In the genomic region with DNA sequence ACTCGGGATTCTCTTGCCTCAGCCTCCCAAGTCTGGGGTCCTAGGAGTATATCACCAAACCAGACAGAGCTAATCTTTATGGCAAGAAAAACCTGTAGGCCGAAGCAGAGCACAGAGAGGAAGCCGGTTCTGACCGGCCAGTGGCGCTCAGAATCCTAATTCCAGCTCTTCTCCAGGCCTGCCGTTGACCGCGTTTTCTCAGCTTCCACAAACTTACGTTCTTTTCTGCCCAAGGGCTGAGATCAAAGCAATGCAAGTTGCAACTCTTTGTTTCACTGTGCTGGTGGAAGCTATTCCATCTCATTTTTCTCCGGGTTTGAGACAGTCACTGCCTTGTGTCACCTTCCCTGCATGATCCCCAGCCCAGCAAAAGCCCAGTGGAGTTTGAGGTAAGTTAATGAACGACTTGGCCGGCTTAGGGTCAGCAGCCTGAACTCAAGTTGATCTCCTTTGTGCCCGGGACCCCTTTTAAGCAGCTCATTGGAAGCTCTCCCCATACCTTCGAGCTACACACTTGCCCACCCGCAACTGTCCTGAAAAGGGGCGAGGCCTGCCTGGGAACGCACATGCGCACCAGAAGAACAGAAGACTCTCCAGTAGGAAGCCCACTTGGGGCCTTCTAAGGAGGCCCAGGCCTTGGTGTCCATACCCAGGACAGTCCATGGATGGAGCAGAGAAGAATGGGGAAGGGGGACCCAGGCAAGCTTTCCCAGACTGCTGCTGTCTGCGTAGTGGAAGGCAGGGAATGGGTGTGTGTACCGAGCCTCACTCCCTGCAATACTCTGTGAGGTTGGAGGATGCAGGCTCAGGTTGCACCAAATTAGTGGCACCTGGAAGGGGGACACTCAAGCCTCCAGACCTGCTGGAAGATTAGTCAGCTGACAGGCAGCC, we compare ENCODE assay signal across 11 mouse cellular contexts. TPM values are rescaled to one million over a fixed set of nuclear protein-coding genes. Genes with fewer than 3 reads are reported as not detected.
DNase-seq lines count a peak whose midpoint lies in the region; ATAC-seq and TF ChIP-seq lines count a peak whose summit lies in the region.
"Had no signal": no experiment of that assay in that cellular context is flagged by ENCODE, and none has a peak within 500 bp of the region (broad histone marks: within the 10 kb centered on the region; RNA-seq: fewer than 3 reads in every experiment).

No protein-coding gene starts in this region.

- no peaks in the 10 kb centered on the region for H3K27me3 ChIP-seq in midbrain, embryonic 11.5 days (ENCODE audit: control insufficient read depth, insufficient read depth, low read length)
- no peaks in the 10 kb centered on the region for H3K27me3 ChIP-seq in midbrain, embryonic 16.5 days (ENCODE audit: control insufficient read depth, insufficient read depth, low read depth, low read length)
- no peaks in the 10 kb centered on the region for H3K27me3 ChIP-seq in forebrain, embryonic 15.5 days
- no peaks in the 10 kb centered on the region for H3K27me3 ChIP-seq in kidney, embryonic 16.5 days (ENCODE audit: insufficient read depth, low read length)
- no peaks in the 10 kb centered on the region for H3K27me3 ChIP-seq in neural tube, embryonic 14.5 days (ENCODE audit: control insufficient read depth, insufficient read depth, low read length)
- H3K27me3 ChIP-seq in intestine, postnatal 0 days (replicated peaks; ENCODE audit: control insufficient read depth, insufficient read depth, low read length): 0 out of 2 replicates have a peak, but pooled peaks cover 2% of the 10 kb centered on the region

- no peaks in the 10 kb centered on the region for H3K9me3 ChIP-seq in midbrain, embryonic 11.5 days (ENCODE audit: control insufficient read depth, low read length)
- no peaks in the 10 kb centered on the region for H3K9me3 ChIP-seq in midbrain, embryonic 16.5 days (replicated peaks; ENCODE audit: control insufficient read depth, low read length, poor library complexity, severe bottlenecking)
- no peaks in the 10 kb centered on the region for H3K9me3 ChIP-seq in forebrain, embryonic 15.5 days
- H3K9me3 ChIP-seq in kidney, embryonic 16.5 days (ENCODE audit: low read length): no peaks in the 10 kb centered on the region
- no peaks in the 10 kb centered on the region for H3K9me3 ChIP-seq in neural tube, embryonic 14.5 days (ENCODE audit: control insufficient read depth, low read length)
- H3K9me3 ChIP-seq in intestine, postnatal 0 days (ENCODE audit: control insufficient read depth): no peaks in the 10 kb centered on the region

- H3K4me3 ChIP-seq in midbrain, embryonic 11.5 days (ENCODE audit: low read depth, low read length): no peak overlapping the region
- no peak overlapping the region for H3K4me3 ChIP-seq in midbrain, embryonic 16.5 days (ENCODE audit: low read depth, low read length)
- H3K4me3 ChIP-seq in forebrain, embryonic 15.5 days: no peak overlapping the region
- no peak overlapping the region for H3K4me3 ChIP-seq in kidney, embryonic 16.5 days (ENCODE audit: low read length)
- no peak overlapping the region for H3K4me3 ChIP-seq in neural tube, embryonic 14.5 days (ENCODE audit: low read depth, low read length)
- no peak overlapping the region for H3K4me3 ChIP-seq in intestine, postnatal 0 days (ENCODE audit: low read depth, low read length)

- no peaks in the 10 kb centered on the region for H3K36me3 ChIP-seq in midbrain, embryonic 11.5 days (ENCODE audit: control insufficient read depth, insufficient read depth, low read length)
- no peaks in the 10 kb centered on the region for H3K36me3 ChIP-seq in midbrain, embryonic 16.5 days (ENCODE audit: control insufficient read depth, insufficient read depth, low read length)
- H3K36me3 ChIP-seq in forebrain, embryonic 15.5 days: no peaks in the 10 kb centered on the region
- H3K36me3 ChIP-seq in kidney, embryonic 16.5 days (ENCODE audit: insufficient read depth, low read length): no peaks in the 10 kb centered on the region
- H3K36me3 ChIP-seq in neural tube, embryonic 14.5 days (ENCODE audit: control insufficient read depth, insufficient read depth, low read length): no peaks in the 10 kb centered on the region
- no peaks in the 10 kb centered on the region for H3K36me3 ChIP-seq in intestine, postnatal 0 days (ENCODE audit: control insufficient read depth, insufficient read depth)

- no peak for TF ChIP-seq CTCF in intestine, postnatal 0 days (IDR thresholded peaks at IDR 0.05; ENCODE audit: low read depth)

- DNase-seq in midbrain, embryonic 11.5 days (ENCODE audit: low spot score, missing footprints): peak; percentile 91
- DNase-seq in cerebellum, adult 9-10 months: no peak
- DNase-seq: cerebellum, adult 8-10 months; liver; thymus, adult 2 months had no signal

- H3K4me2 ChIP-seq in midbrain, embryonic 11.5 days: no peak overlapping the region
- H3K4me2 ChIP-seq in midbrain, embryonic 16.5 days (ENCODE audit: low read length): no peak overlapping the region
- no peak overlapping the region for H3K4me2 ChIP-seq in forebrain, embryonic 15.5 days (replicated peaks)
- no peak overlapping the region for H3K4me2 ChIP-seq in kidney, embryonic 16.5 days (replicated peaks; ENCODE audit: low read depth, low read length)
- no peak overlapping the region for H3K4me2 ChIP-seq in neural tube, embryonic 14.5 days (ENCODE audit: low read depth, low read length)
- H3K4me2 ChIP-seq in intestine, postnatal 0 days (replicated peaks; ENCODE audit: low read depth): no peak overlapping the region
- H3K4me2 ChIP-seq: heart, embryonic 11.5 days had no signal

- H3K27ac ChIP-seq in midbrain, embryonic 11.5 days (ENCODE audit: low read depth, low read length): peak overlapping the region; percentile 59; the same call in 1 of the 2 replicates
- no peak overlapping the region for H3K27ac ChIP-seq in midbrain, embryonic 16.5 days (ENCODE audit: low read length)
- H3K27ac ChIP-seq in forebrain, embryonic 15.5 days (replicated peaks): 0 out of 2 replicates have a peak overlapping the region, but pooled peaks have one; percentile 5
- H3K27ac ChIP-seq in kidney, embryonic 16.5 days (ENCODE audit: low read length): peak overlapping the region; percentile 58
- peak overlapping the region; percentile 45; the same call in 1 of the 2 replicates for H3K27ac ChIP-seq in neural tube, embryonic 14.5 days (ENCODE audit: low read depth, low read length)
- no peak overlapping the region for H3K27ac ChIP-seq in intestine, postnatal 0 days (ENCODE audit: low read depth, low read length)

- H3K4me1 ChIP-seq in midbrain, embryonic 11.5 days (ENCODE audit: control insufficient read depth, insufficient read depth, low read length): peaks cover 23% of the 10 kb centered on the region
- peaks cover 23% of the 10 kb centered on the region for H3K4me1 ChIP-seq in midbrain, embryonic 16.5 days (ENCODE audit: control insufficient read depth, insufficient read depth, low read length)
- peaks cover 42% of the 10 kb centered on the region for H3K4me1 ChIP-seq in forebrain, embryonic 15.5 days
- peaks cover 51% of the 10 kb centered on the region for H3K4me1 ChIP-seq in kidney, embryonic 16.5 days (ENCODE audit: insufficient read depth, low read length)
- peaks cover 10% of the 10 kb centered on the region; the same call in 1 of the 2 replicates for H3K4me1 ChIP-seq in neural tube, embryonic 14.5 days (ENCODE audit: control insufficient read depth, insufficient read depth, low read length)
- H3K4me1 ChIP-seq in intestine, postnatal 0 days (replicated peaks; ENCODE audit: control insufficient read depth, insufficient read depth, low read length): no peaks in the 10 kb centered on the region; the same call in 1 of the 2 replicates

- WGBS in midbrain, embryonic 11.5 days: 77% methylated on average over 20 of the region's 20 CpGs
- WGBS in midbrain, embryonic 16.5 days: 75% methylated on average over 20 of the region's 20 CpGs
- 72% methylated on average over 20 of the region's 20 CpGs for WGBS in forebrain, embryonic 15.5 days
- WGBS in kidney, embryonic 16.5 days: 62% methylated on average over 20 of the region's 20 CpGs
- WGBS in neural tube, embryonic 14.5 days: 40% methylated on average over 20 of the region's 20 CpGs
- 71% methylated on average over 20 of the region's 20 CpGs for WGBS in intestine, postnatal 0 days

- ATAC-seq in midbrain, embryonic 11.5 days (ENCODE audit: low FRiP score): no peak
- ATAC-seq in midbrain, embryonic 16.5 days: no peak
- no peak for ATAC-seq in forebrain, embryonic 15.5 days (replicated peaks)
- no peak for ATAC-seq in kidney, embryonic 16.5 days (ENCODE audit: low FRiP score, low TSS enrichment)
- no peak for ATAC-seq in neural tube, embryonic 14.5 days (ENCODE audit: low read depth)
- ATAC-seq in intestine, postnatal 0 days: no peak

- no peak overlapping the region for H3K9ac ChIP-seq in midbrain, embryonic 11.5 days (ENCODE audit: low read length)
- no peak overlapping the region for H3K9ac ChIP-seq in midbrain, embryonic 16.5 days (ENCODE audit: low read depth, low read length)
- no peak overlapping the region for H3K9ac ChIP-seq in forebrain, embryonic 15.5 days (replicated peaks)
- peak overlapping the region; percentile 24; the same call in 1 of the 2 replicates for H3K9ac ChIP-seq in kidney, embryonic 16.5 days (replicated peaks; ENCODE audit: low read length)
- H3K9ac ChIP-seq in neural tube, embryonic 14.5 days (replicated peaks; ENCODE audit: low read depth, low read length): no peak overlapping the region
- H3K9ac ChIP-seq in intestine, postnatal 0 days (ENCODE audit: low read depth, low read length): no peak overlapping the region

RNA-seq across cellular contexts. Expression of a gene that starts 47.7 kb away (rescaled TPM):
- 1.6 and 1.9 TPM in 2 replicates for polyA plus RNA-seq in midbrain, embryonic 11.5 days (2014; fragmentation: Nextera tagmentation; extraction: Ambion mirVana)
- polyA plus RNA-seq in midbrain, embryonic 16.5 days (2015; fragmentation: Nextera tagmentation; extraction: Ambion mirVana): 2.3 and 3.7 TPM in 2 replicates
- polyA plus RNA-seq in forebrain, embryonic 15.5 days (2015; fragmentation: Nextera tagmentation; extraction: Ambion mirVana): 1.6 and 2.2 TPM in 2 replicates
- 0.18 and 0.47 TPM in 2 replicates for polyA plus RNA-seq in kidney, embryonic 16.5 days (2015; fragmentation: Nextera tagmentation; extraction: Ambion mirVana)
- 1.7 and 2.9 TPM in 2 replicates for polyA plus RNA-seq in neural tube, embryonic 14.5 days (2014; fragmentation: Nextera tagmentation; extraction: Ambion mirVana)
- 0.82 and 0.94 TPM in 2 replicates for polyA plus RNA-seq in intestine, postnatal 0 days (2015; fragmentation: Nextera tagmentation; extraction: Ambion mirVana)

RNA-seq across cellular contexts. Expression of a gene that starts 59.2 kb away (rescaled TPM):
- polyA plus RNA-seq in midbrain, embryonic 11.5 days (2014; fragmentation: Nextera tagmentation; extraction: Ambion mirVana): 7.6 and 8.3 TPM in 2 replicates
- polyA plus RNA-seq in midbrain, embryonic 16.5 days (2015; fragmentation: Nextera tagmentation; extraction: Ambion mirVana): 11.8 and 13.4 TPM in 2 replicates
- polyA plus RNA-seq in forebrain, embryonic 15.5 days (2015; fragmentation: Nextera tagmentation; extraction: Ambion mirVana): 8.6 and 10.4 TPM in 2 replicates
- 7.6 and 8.2 TPM in 2 replicates for polyA plus RNA-seq in kidney, embryonic 16.5 days (2015; fragmentation: Nextera tagmentation; extraction: Ambion mirVana)
- 17.6 and 30.3 TPM in 2 replicates for polyA plus RNA-seq in neural tube, embryonic 14.5 days (2014; fragmentation: Nextera tagmentation; extraction: Ambion mirVana)
- 9.8 and 11.8 TPM in 2 replicates for polyA plus RNA-seq in intestine, postnatal 0 days (2015; fragmentation: Nextera tagmentation; extraction: Ambion mirVana)

Comparison
In these comparisons a context has a peak if more than half of its experiments do, and no peak if none do; other contexts are left out.
1. H3K27ac ChIP-seq: peak in midbrain, embryonic 11.5 days (single experiment), forebrain, embryonic 15.5 days (single experiment), kidney, embryonic 16.5 days (single experiment) and neural tube, embryonic 14.5 days (single experiment); none in midbrain, embryonic 16.5 days (single experiment) and intestine, postnatal 0 days (single experiment).